Mouse (Mus musculus): ENCODE data around the gene Sh3pxd2b.

DNA sequence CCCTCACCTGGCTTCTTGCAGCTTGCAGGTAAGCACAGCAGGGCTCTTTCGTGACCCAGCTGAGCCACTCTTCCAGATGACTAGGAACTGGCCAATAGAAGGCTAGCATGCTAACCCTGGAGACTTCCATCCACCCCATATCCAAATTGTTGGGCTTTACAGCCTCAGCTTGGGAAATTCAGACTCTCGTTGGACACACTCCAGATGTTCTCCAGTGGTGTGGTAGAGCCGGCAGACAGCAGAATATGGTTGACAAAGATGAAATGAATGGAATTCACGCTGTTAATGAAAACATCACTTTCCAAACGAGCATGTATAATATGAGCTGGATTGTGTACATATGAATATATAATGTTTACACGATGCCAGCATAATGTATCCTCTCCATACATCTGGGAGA is 48.2 kb downstream of the Sh3pxd2b start:
- no peak for TF ChIP-seq POLR2A (IDR thresholded peaks at IDR 0.05; ENCODE audit: insufficient read depth, low read length)
- no peak for TF ChIP-seq EP300 (IDR thresholded peaks at IDR 0.05; ENCODE audit: insufficient read depth, low read depth, low read length)
- no peak for TF ChIP-seq CTCF (IDR thresholded peaks at IDR 0.05; ENCODE audit: low read depth, low read length)

All from ES-Bruce4 (cell line).